Comparison of ENCODE assay signal across 21 mouse cellular contexts in genomic region chr6:143912316-143912715, GRCm38 (mm10).
DNase-seq lines count a peak whose midpoint lies in the region; ATAC-seq lines count a peak whose summit lies in the region.
"Had no signal": no experiment of that assay in that cellular context is flagged by ENCODE, and none has a peak within 500 bp of the region (broad histone marks: within the 10 kb centered on the region; RNA-seq: fewer than 3 reads in every experiment).

No protein-coding gene starts in this region.

- no peak overlapping the region for H3K4me2 ChIP-seq in forebrain, embryonic 15.5 days (replicated peaks)
- H3K4me2 ChIP-seq in forebrain, embryonic 12.5 days = no peak overlapping the region
- H3K4me2 ChIP-seq: embryonic facial prominence, embryonic 13.5 days; hindbrain, embryonic 13.5 days had no signal

- intact Hi-C loops in left cerebral cortex, postnatal 14 days (cut with DNase I) = no loop called here

- 90% methylated on average over 3 of the region's 3 CpGs for WGBS in forebrain, embryonic 15.5 days
- 84% methylated on average over 3 of the region's 3 CpGs for whole genome bisulfite sequencing in forebrain, embryonic 12.5 days

- H3K27ac ChIP-seq in forebrain, embryonic 15.5 days (replicated peaks) = peak overlapping the region; percentile 36; the same call in 1 of the 2 replicates
- H3K27ac ChIP-seq in forebrain, embryonic 12.5 days = no peak overlapping the region
- H3K27ac ChIP-seq: embryonic facial prominence, embryonic 13.5 days; heart, embryonic 10.5 days; hindbrain, embryonic 13.5 days; hindbrain, postnatal 0 days had no signal

- H3K4me3 ChIP-seq in forebrain, embryonic 15.5 days = no peak overlapping the region
- H3K4me3 ChIP-seq in forebrain, embryonic 12.5 days (replicated peaks) = no peak overlapping the region
- H3K4me3 ChIP-seq: embryonic facial prominence, embryonic 13.5 days; heart, embryonic 10.5 days; hindbrain, embryonic 13.5 days had no signal

- DNase-seq in layer of hippocampus, adult 11-12 months (ENCODE audit: low spot score) = peak; percentile 38
- DNase-seq in layer of hippocampus, adult 9-10 months (ENCODE audit: low spot score) = peak; percentile 21
- DNase-seq in layer of hippocampus, postnatal 36 days = peak; percentile 43 to 50
- no peak for DNase-seq in left cerebral cortex, postnatal 14 days (ENCODE audit: low spot score in 2 of 2)
- DNase-seq: adrenal gland, adult 2 months; adrenal gland, postnatal 25 days; cerebellum, adult 11 months; cerebellum, adult 8-10 months; cerebellum, postnatal 36 days; gastrocnemius, postnatal 36 days; heart, adult 18-20 months; heart, postnatal 10 days had no signal

- H3K27me3 ChIP-seq in forebrain, embryonic 15.5 days = no peaks in the 10 kb centered on the region
- H3K27me3 ChIP-seq in forebrain, embryonic 12.5 days = no peaks in the 10 kb centered on the region
- H3K27me3 ChIP-seq: CH12.LX; embryonic facial prominence, embryonic 13.5 days; hindbrain, embryonic 13.5 days; Patski had no signal

- peaks cover 8% of the 10 kb centered on the region for H3K4me1 ChIP-seq in forebrain, embryonic 15.5 days
- no peaks in the 10 kb centered on the region for H3K4me1 ChIP-seq in forebrain, embryonic 12.5 days
- H3K4me1 ChIP-seq: embryonic facial prominence, embryonic 13.5 days; hindbrain, embryonic 13.5 days had no signal

- no peaks in the 10 kb centered on the region for H3K9me3 ChIP-seq in forebrain, embryonic 15.5 days
- no peaks in the 10 kb centered on the region for H3K9me3 ChIP-seq in forebrain, embryonic 12.5 days
- H3K9me3 ChIP-seq: embryonic facial prominence, embryonic 13.5 days; heart, embryonic 10.5 days; hindbrain, embryonic 13.5 days had no signal

- H3K36me3 ChIP-seq in forebrain, embryonic 15.5 days = no peaks in the 10 kb centered on the region
- H3K36me3 ChIP-seq in forebrain, embryonic 12.5 days (replicated peaks) = no peaks in the 10 kb centered on the region; the same call in 1 of the 2 replicates
- H3K36me3 ChIP-seq: embryonic facial prominence, embryonic 13.5 days; heart, embryonic 10.5 days; hindbrain, embryonic 13.5 days had no signal

- no peak for ATAC-seq in forebrain, embryonic 15.5 days (replicated peaks)
- no peak for ATAC-seq in forebrain, embryonic 12.5 days (ENCODE audit: low FRiP score)
- no peak for ATAC-seq in monocyte, adult 5-6 weeks (replicated peaks; ENCODE audit: insufficient number of reproducible peaks, low FRiP score, low TSS enrichment, poor library complexity, severe bottlenecking)
- ATAC-seq: hindbrain, postnatal 0 days; Patski had no signal

- no peak overlapping the region for H3K9ac ChIP-seq in forebrain, embryonic 15.5 days (replicated peaks)
- no peak overlapping the region for H3K9ac ChIP-seq in forebrain, embryonic 12.5 days
- H3K9ac ChIP-seq: embryonic facial prominence, embryonic 13.5 days; hindbrain, embryonic 13.5 days had no signal

Comparison
In these comparisons a context has a peak if more than half of its experiments do, and no peak if none do; other contexts are left out.
1. DNase-seq: peak in layer of hippocampus, adult 11-12 months (single experiment), layer of hippocampus, adult 9-10 months (single experiment) and layer of hippocampus, postnatal 36 days (2 of 2); none in left cerebral cortex, postnatal 14 days (0 of 2).